17 mouse cellular contexts compared by ENCODE assay signal in genomic region chr5:45270679-45271078, GRCm38 (mm10).
"Had no signal": no experiment of that assay in that cellular context is flagged by ENCODE, and none has a peak within 500 bp of the region (broad histone marks: within the 10 kb centered on the region; RNA-seq: fewer than 3 reads in every experiment).

No protein-coding gene starts in this region.

- H3K4me3 ChIP-seq: layer of hippocampus, adult 2 months; liver, embryonic 13.5 days; midbrain, embryonic 12.5 days; midbrain, embryonic 15.5 days; myocyte; neural tube, embryonic 13.5 days; stomach, embryonic 15.5 days had no signal

- H3K9me3 ChIP-seq: liver, embryonic 13.5 days; midbrain, embryonic 12.5 days; midbrain, embryonic 15.5 days; neural tube, embryonic 13.5 days; stomach, embryonic 15.5 days had no signal

- H3K4me2 ChIP-seq: liver, embryonic 13.5 days; midbrain, embryonic 12.5 days; midbrain, embryonic 15.5 days; neural tube, embryonic 13.5 days; stomach, embryonic 15.5 days had no signal

- H3K27ac ChIP-seq: kidney, postnatal 0 days; layer of hippocampus, adult 2 months; liver, embryonic 13.5 days; midbrain, embryonic 12.5 days; midbrain, embryonic 15.5 days; neural tube, embryonic 13.5 days; stomach, embryonic 15.5 days had no signal

- H3K27me3 ChIP-seq: liver, embryonic 13.5 days; midbrain, embryonic 12.5 days; midbrain, embryonic 15.5 days; neural tube, embryonic 13.5 days; stomach, embryonic 15.5 days had no signal

- DNase-seq: kidney, postnatal 25 days; layer of hippocampus, adult 9-11 months; liver, embryonic 13.5 days; lung, adult 2 months; lung, postnatal 14 days; lung, postnatal 4 days; retina, postnatal 1 day; right cerebral cortex, postnatal 25 days; spleen, adult 18-20 months; thymus, postnatal 36 days had no signal

- H3K9ac ChIP-seq: liver, embryonic 13.5 days; midbrain, embryonic 12.5 days; midbrain, embryonic 15.5 days; neural tube, embryonic 13.5 days; stomach, embryonic 15.5 days had no signal

- H3K4me1 ChIP-seq: liver, embryonic 13.5 days; neural tube, embryonic 13.5 days; stomach, embryonic 15.5 days had no signal

- ATAC-seq: midbrain, embryonic 15.5 days had no signal

- H3K36me3 ChIP-seq: liver, embryonic 13.5 days; midbrain, embryonic 12.5 days; midbrain, embryonic 15.5 days; neural tube, embryonic 13.5 days; stomach, embryonic 15.5 days had no signal
